Mouse (Mus musculus): ENCODE measurements around the gene Traf3.

DNA sequence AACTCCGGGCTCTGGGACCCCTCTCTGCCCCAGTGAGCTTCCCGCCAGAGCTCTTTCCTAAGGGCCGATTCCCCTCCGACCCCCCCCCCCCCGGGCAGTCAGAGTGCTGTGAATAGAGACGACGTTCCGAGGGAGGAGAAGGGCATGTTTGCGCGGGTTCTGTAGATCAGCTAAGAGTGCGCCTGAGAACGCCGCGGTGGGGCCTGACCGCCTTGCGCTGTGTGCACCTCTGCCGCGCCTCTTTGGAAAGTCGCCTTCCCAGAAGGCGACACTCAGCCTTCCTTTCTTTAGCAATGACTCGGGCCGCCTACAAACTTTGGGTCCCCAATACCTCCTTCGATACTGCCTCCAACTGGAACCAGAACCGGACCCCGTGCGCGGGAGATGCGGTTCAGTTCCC lies 105.2 kb downstream of the Traf3 start:
- TF ChIP-seq POLR2A (IDR thresholded peaks at IDR 0.05; ENCODE audit: borderline replicate concordance, insufficient read depth, low read length) (no peak), CTCF (IDR thresholded peaks at IDR 0.05; ENCODE audit: borderline replicate concordance, insufficient read depth, low read depth, low read length) (no peak)

All from cerebellum, adult 2 months (tissue).